Mouse (Mus musculus) liver, postnatal 0 days (tissue): Measurements from ENCODE around the gene Sh3glb1.
"Not testable (repeated sequence)": the region's sequence is repeated elsewhere in the genome, so short reads cannot be mapped to it uniquely, and the experiment has no call there.

ENCODE experiments used
- CTCF ChIP-seq: sonication (generic); IDR thresholded peaks from 2 replicates; pipeline ENCODE4 v1.5.1; 2016; ENCODE audit warnings: antibody characterized with exemption, low read depth
- EP300 ChIP-seq: IDR thresholded peaks from 2 replicates; pipeline ENCODE4 v1.6.1; 2016; ENCODE audit warnings: antibody characterized with exemption, low read depth, mild to moderate bottlenecking

- not testable (repeated sequence) for TF ChIP-seq CTCF, EP300
Measured at GRCm38 (mm10) chr3:144749062-144749963, 29.2 kb upstream of the Sh3glb1 start.
